Mouse (Mus musculus) neural tube, embryonic 12.5 days (tissue): ENCODE results near the gene Tmem233. TPM values are rescaled to one million over a fixed set of nuclear protein-coding genes. Genes with fewer than 3 reads are reported as not detected.
A peak's percentile ranks its signal among the peaks of the same experiment; 100 is the strongest.

Experiments used
- ATAC-seq: fragments of 200-750 bp; cut with Nextera tagmentation; 2 replicates; pipeline ENCODE4 v1.8.0; 2017; ENCODE audit warnings: low read depth, mild to moderate bottlenecking, moderate TSS enrichment, moderate library complexity; ENCODE audit not compliant: low FRiP score
- H3K27ac ChIP-seq: fragments of 300-500 bp; sonication (generic); 2 replicates; pipeline ENCODE4 v1.5.1; 2016
- H3K27me3 ChIP-seq: fragments of 300-500 bp; sonication (generic); replicated peaks from 2 replicates; pipeline ENCODE4 v1.6.1; 2016; ENCODE audit warnings: mild to moderate bottlenecking
- H3K36me3 ChIP-seq: fragments of 300-500 bp; sonication (generic); 2 replicates; pipeline ENCODE4 v1.6.1; 2016; ENCODE audit warnings: mild to moderate bottlenecking
- H3K4me1 ChIP-seq: fragments of 300-500 bp; sonication (generic); 2 replicates; pipeline ENCODE4 v1.6.1; 2016
- H3K4me2 ChIP-seq: fragments of 300-500 bp; sonication (generic); replicated peaks from 2 replicates; pipeline ENCODE4 v1.6.1; 2016; ENCODE audit warnings: mild to moderate bottlenecking
- H3K4me3 ChIP-seq: fragments of 300-500 bp; sonication (generic); 2 replicates; pipeline ENCODE4 v1.5.1; 2016
- H3K9ac ChIP-seq: fragments of 300-500 bp; sonication (generic); 2 replicates; pipeline ENCODE4 v1.6.1; 2016; ENCODE audit warnings: mild to moderate bottlenecking
- H3K9me3 ChIP-seq: fragments of 300-500 bp; sonication (generic); 2 replicates; pipeline ENCODE4 v1.6.1; 2016; ENCODE audit warnings: mild to moderate bottlenecking
- WGBS: fragments of 180-500 bp; shearing (Covaris S2); methylation state at CpG from one replicate; pipeline ENCODE4 v1.1.7; 2016; 5-methylcytosine and 5-hydroxymethylcytosine counted together
- polyA plus RNA-seq: library from polyadenylated mRNA; unstranded; fragments of >200 nt; fragmentation: Nextera tagmentation; extraction: Ambion mirVana; gene quantifications from 2 replicates; pipeline ENCODE4 v1.2.1, GENCODE M21; 2016

Tmem233 gene
- polyA plus RNA-seq, 1 experiment from 2014 or later = not detected

- Histone ChIP-seq H3K9me3 (no peaks in the 10 kb centered on the region), H3K27me3 (no peaks in the 10 kb centered on the region)
- WGBS = 85% methylated on average over 4 of the region's 4 CpGs
These were observed 33.2 kb downstream of the Tmem233 start for GRCm38 (mm10) chr5:116049821-116050220.

GRCm38 (mm10) chr5:116048321-116048720 lies 34.7 kb downstream of the Tmem233 start:
- no peak overlapping the region for H3K4me2 ChIP-seq
- H3K4me1 ChIP-seq = no peaks in the 10 kb centered on the region
- H3K9ac ChIP-seq = no peak overlapping the region
- no peaks in the 10 kb centered on the region for H3K9me3 ChIP-seq
- ATAC-seq = no peak
- H3K27me3 ChIP-seq = no peaks in the 10 kb centered on the region
- no peaks in the 10 kb centered on the region for H3K36me3 ChIP-seq
- no peak overlapping the region for H3K4me3 ChIP-seq
- WGBS = 91% methylated on average over 3 of the region's 3 CpGs
- no peak overlapping the region for H3K27ac ChIP-seq

More at GRCm38 (mm10) chr5:116049821-116050220, 33.2 kb downstream of the Tmem233 start:
- Histone ChIP-seq H3K9ac (no peak overlapping the region), H3K4me2 (no peak overlapping the region), H3K4me3 (no peak overlapping the region), H3K36me3 (no peaks in the 10 kb centered on the region), H3K27ac (no peak overlapping the region), H3K4me1 (no peaks in the 10 kb centered on the region)
- ATAC-seq = no peak

- Histone ChIP-seq H3K27me3 (no peaks in the 10 kb centered on the region), H3K4me1 (no peaks in the 10 kb centered on the region), H3K4me2 (no peak overlapping the region), H3K27ac (no peak overlapping the region), H3K36me3 (no peaks in the 10 kb centered on the region), H3K9ac (no peak overlapping the region), H3K9me3 (no peaks in the 10 kb centered on the region), H3K4me3 (no peak overlapping the region)
- WGBS = 83% methylated on average over 4 of the region's 4 CpGs
- no peak for ATAC-seq
These were observed 36.8 kb downstream of the Tmem233 start for GRCm38 (mm10) chr5:116046246-116046645.

GRCm38 (mm10) chr5:116045581-116045980 lies 37.5 kb downstream of the Tmem233 start:
- Histone ChIP-seq H3K4me1 (no peaks in the 10 kb centered on the region), H3K27me3 (no peaks in the 10 kb centered on the region), H3K9me3 (no peaks in the 10 kb centered on the region), H3K9ac (no peak overlapping the region), H3K36me3 (no peaks in the 10 kb centered on the region), H3K27ac (no peak overlapping the region), H3K4me2 (no peak overlapping the region), H3K4me3 (no peak overlapping the region)
- no peak for ATAC-seq
- WGBS = 85% methylated on average over 8 of the region's 8 CpGs

- no peak overlapping the region for H3K4me3 ChIP-seq
- H3K9ac ChIP-seq = no peak overlapping the region
- no peak overlapping the region for H3K27ac ChIP-seq
- H3K36me3 ChIP-seq = no peaks in the 10 kb centered on the region
- no peaks in the 10 kb centered on the region for H3K4me1 ChIP-seq
- no peak for ATAC-seq
- no peaks in the 10 kb centered on the region for H3K9me3 ChIP-seq
- H3K27me3 ChIP-seq = 0 out of 2 replicates have a peak, but pooled peaks cover 3% of the 10 kb centered on the region
- 71% methylated on average over 7 of the region's 7 CpGs for WGBS
- H3K4me2 ChIP-seq = no peak overlapping the region
These were observed 40.8 kb downstream of the Tmem233 start for GRCm38 (mm10) chr5:116042241-116042640.

GRCm38 (mm10) chr5:116039706-116040105 lies 43.3 kb downstream of the Tmem233 start:
- no peaks in the 10 kb centered on the region for H3K9me3 ChIP-seq
- WGBS = 25% methylated on average over 11 of the region's 11 CpGs
- peak overlapping the region; percentile 7; the same call in 1 of the 2 replicates for H3K4me2 ChIP-seq
- H3K27ac ChIP-seq = no peak overlapping the region
- 0 out of 2 replicates have a peak, but pooled peaks cover 3% of the 10 kb centered on the region for H3K27me3 ChIP-seq
- no peaks in the 10 kb centered on the region for H3K4me1 ChIP-seq
- H3K9ac ChIP-seq = no peak overlapping the region
- ATAC-seq = no peak
- no peaks in the 10 kb centered on the region for H3K36me3 ChIP-seq
- no peak overlapping the region for H3K4me3 ChIP-seq

GRCm38 (mm10) chr5:116037731-116038130 lies 45.3 kb downstream of the Tmem233 start:
- WGBS = 64% methylated on average over 12 of the region's 12 CpGs

GRCm38 (mm10) chr5:116036465-116036864 lies 46.6 kb downstream of the Tmem233 start:
- 69% methylated on average over 16 of the region's 16 CpGs for WGBS

More at GRCm38 (mm10) chr5:116037731-116038130, 45.3 kb downstream of the Tmem233 start:
- 0 out of 2 replicates have a peak, but pooled peaks cover 3% of the 10 kb centered on the region for H3K27me3 ChIP-seq
- no peak overlapping the region for H3K27ac ChIP-seq
- ATAC-seq = no peak
- H3K4me3 ChIP-seq = no peak overlapping the region
- H3K4me2 ChIP-seq = no peak overlapping the region
- no peaks in the 10 kb centered on the region for H3K9me3 ChIP-seq
- no peaks in the 10 kb centered on the region for H3K36me3 ChIP-seq
- no peak overlapping the region for H3K9ac ChIP-seq
- no peaks in the 10 kb centered on the region for H3K4me1 ChIP-seq

GRCm38 (mm10) chr5:116031190-116031577 lies 51.9 kb downstream of the Tmem233 start:
- H3K27ac ChIP-seq = no peak overlapping the region
- H3K4me2 ChIP-seq = peak overlapping the region; percentile 47
- 0 out of 2 replicates have a peak overlapping the region, but pooled peaks have one; percentile 6 for H3K9ac ChIP-seq
- no peak overlapping the region for H3K4me3 ChIP-seq
- no peak for ATAC-seq
- H3K4me1 ChIP-seq = peaks cover 4% of the 10 kb centered on the region
- WGBS = 5% methylated on average over 14 of the region's 14 CpGs
- H3K27me3 ChIP-seq = 0 out of 2 replicates have a peak, but pooled peaks cover 4% of the 10 kb centered on the region
- no peaks in the 10 kb centered on the region for H3K9me3 ChIP-seq
- H3K36me3 ChIP-seq = no peaks in the 10 kb centered on the region

More at GRCm38 (mm10) chr5:116036465-116036864, 46.6 kb downstream of the Tmem233 start:
- Histone ChIP-seq H3K27me3 (0 out of 2 replicates have a peak, but pooled peaks cover 3% of the 10 kb centered on the region), H3K9ac (no peak overlapping the region), H3K36me3 (no peaks in the 10 kb centered on the region), H3K27ac (no peak overlapping the region), H3K4me3 (no peak overlapping the region), H3K9me3 (no peaks in the 10 kb centered on the region), H3K4me1 (no peaks in the 10 kb centered on the region), H3K4me2 (no peak overlapping the region)
- no peak for ATAC-seq

GRCm38 (mm10) chr5:116030566-116031189 lies 52.4 kb downstream of the Tmem233 start:
- peak overlapping the region; percentile 47 for H3K4me2 ChIP-seq
- no peaks in the 10 kb centered on the region for H3K36me3 ChIP-seq
- H3K4me3 ChIP-seq = no peak overlapping the region
- 0 out of 2 replicates have a peak overlapping the region, but pooled peaks have one; percentile 6 for H3K9ac ChIP-seq
- no peak overlapping the region for H3K27ac ChIP-seq
- ATAC-seq = no peak
- 0 out of 2 replicates have a peak, but pooled peaks cover 4% of the 10 kb centered on the region for H3K27me3 ChIP-seq
- no peaks in the 10 kb centered on the region for H3K9me3 ChIP-seq
- H3K4me1 ChIP-seq = peaks cover 4% of the 10 kb centered on the region
- 4% methylated on average over 19 of the region's 19 CpGs for WGBS

- Histone ChIP-seq H3K36me3 (no peaks in the 10 kb centered on the region), H3K9me3 (no peaks in the 10 kb centered on the region), H3K27ac (no peak overlapping the region), H3K9ac (no peak overlapping the region), H3K4me2 (no peak overlapping the region), H3K27me3 (0 out of 2 replicates have a peak, but pooled peaks cover 4% of the 10 kb centered on the region), H3K4me3 (no peak overlapping the region), H3K4me1 (peaks cover 4% of the 10 kb centered on the region)
- no peak for ATAC-seq
- WGBS = 76% methylated on average over 7 of the region's 7 CpGs
These were observed 54.0 kb downstream of the Tmem233 start for GRCm38 (mm10) chr5:116029071-116029470.

GRCm38 (mm10) chr5:116026561-116026960 lies 56.5 kb downstream of the Tmem233 start:
- 95% methylated on average over 14 of the region's 14 CpGs for WGBS

More at GRCm38 (mm10) chr5:116026561-116026960, 56.5 kb downstream of the Tmem233 start:
- Histone ChIP-seq H3K9ac (no peak overlapping the region), H3K9me3 (no peaks in the 10 kb centered on the region), H3K27me3 (0 out of 2 replicates have a peak, but pooled peaks cover 4% of the 10 kb centered on the region), H3K4me1 (peaks cover 20% of the 10 kb centered on the region), H3K27ac (no peak overlapping the region), H3K36me3 (peaks cover 7% of the 10 kb centered on the region; the same call in 1 of the 2 replicates), H3K4me3 (no peak overlapping the region), H3K4me2 (no peak overlapping the region)
- no peak for ATAC-seq
